Mouse (Mus musculus): Measurements from ENCODE around the gene Arl14. TPM values are rescaled to one million over a fixed set of nuclear protein-coding genes. Genes with fewer than 3 reads are reported as not detected.

Arl14 gene
- polyA plus RNA-seq, 1 experiment from 2014 or later = not detected

DNA sequence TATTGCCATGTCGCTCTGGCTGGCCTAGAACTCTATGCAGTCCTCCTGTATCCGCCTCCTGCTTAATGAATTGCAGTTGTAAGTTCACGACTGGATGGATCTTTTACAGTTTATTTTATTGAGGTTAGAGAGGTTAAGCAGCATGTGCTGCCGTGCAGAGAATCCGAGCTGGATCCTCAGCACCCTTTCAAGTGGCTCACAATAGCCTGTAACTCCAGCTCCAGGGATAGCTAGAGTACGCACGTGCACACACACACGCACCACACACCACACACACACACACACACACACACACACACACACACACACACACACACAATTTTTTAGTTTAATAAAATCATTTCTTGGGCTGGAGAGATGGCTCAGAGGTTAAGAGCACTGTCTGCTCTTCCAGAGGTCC lies 27.0 kb upstream of the Arl14 start:
- 60% methylated on average over 7 of the region's 8 CpGs for WGBS
- H3K4me1 ChIP-seq = no peaks in the 10 kb centered on the region
- H3K27ac ChIP-seq (replicated peaks) = no peak overlapping the region
- H3K4me3 ChIP-seq = no peak overlapping the region
- H3K27me3 ChIP-seq = no peaks in the 10 kb centered on the region
- no peak overlapping the region for H3K4me2 ChIP-seq (replicated peaks)
- H3K36me3 ChIP-seq = no peaks in the 10 kb centered on the region
- H3K9ac ChIP-seq (replicated peaks) = no peak overlapping the region
- no peaks in the 10 kb centered on the region for H3K9me3 ChIP-seq
- ATAC-seq (ENCODE audit: low FRiP score, low read depth) = no peak

DNA sequence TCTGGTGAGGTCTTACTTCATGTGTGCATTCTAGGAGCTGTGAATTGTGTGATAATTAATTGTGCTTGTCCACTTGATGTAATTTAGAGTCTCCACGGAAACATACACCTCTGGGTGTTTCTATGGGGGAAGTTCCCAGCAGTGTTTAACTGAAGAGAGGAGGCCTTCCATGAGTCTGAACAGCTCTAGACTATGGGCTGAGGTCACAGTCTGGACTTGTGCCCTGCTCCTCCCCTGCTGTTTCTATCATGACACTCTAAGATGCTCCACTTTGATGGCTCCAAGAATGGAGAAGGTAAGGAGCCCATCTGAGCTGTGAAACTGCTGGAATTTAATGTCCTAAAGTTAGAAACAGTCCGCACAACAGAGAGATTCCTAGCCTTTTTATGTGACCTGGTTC lies 24.1 kb upstream of the Arl14 start:
- H3K9ac ChIP-seq (replicated peaks) = no peak overlapping the region
- no peaks in the 10 kb centered on the region for H3K4me1 ChIP-seq
- no peak overlapping the region for H3K4me3 ChIP-seq
- H3K9me3 ChIP-seq = no peaks in the 10 kb centered on the region
- no peak for ATAC-seq (ENCODE audit: low FRiP score, low read depth)
- H3K4me2 ChIP-seq (replicated peaks) = no peak overlapping the region
- H3K36me3 ChIP-seq = no peaks in the 10 kb centered on the region
- H3K27me3 ChIP-seq = no peaks in the 10 kb centered on the region
- WGBS = 54% methylated on average over 2 of the region's 2 CpGs
- no peak overlapping the region for H3K27ac ChIP-seq (replicated peaks)

DNA sequence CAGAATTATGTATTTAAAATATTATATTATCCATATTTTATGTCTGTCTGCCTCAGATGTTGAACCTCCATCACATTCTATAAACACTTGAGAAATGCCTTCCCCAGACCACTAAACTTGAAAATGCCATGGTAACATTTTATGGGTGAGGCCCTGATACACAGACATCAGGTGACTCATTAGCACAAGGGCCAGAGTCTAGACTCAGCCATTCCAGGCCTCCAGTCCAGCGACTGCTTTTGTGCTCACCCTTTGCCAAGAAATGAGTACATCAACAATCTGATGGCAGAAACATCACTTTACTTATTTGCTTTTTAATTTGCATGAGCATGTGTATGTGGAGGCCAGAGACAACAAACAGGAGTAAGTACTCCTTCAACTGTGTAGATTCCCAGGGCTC lies 22.0 kb upstream of the Arl14 start:
- no peaks in the 10 kb centered on the region for H3K36me3 ChIP-seq
- no peaks in the 10 kb centered on the region for H3K4me1 ChIP-seq
- ATAC-seq (ENCODE audit: low FRiP score, low read depth) = no peak
- no peak overlapping the region for H3K4me3 ChIP-seq
- H3K27me3 ChIP-seq = no peaks in the 10 kb centered on the region
- no peaks in the 10 kb centered on the region for H3K9me3 ChIP-seq
- 97% methylated on average over 1 of the region's 1 CpGs for WGBS
- H3K27ac ChIP-seq (replicated peaks) = no peak overlapping the region
- H3K4me2 ChIP-seq (replicated peaks) = no peak overlapping the region
- no peak overlapping the region for H3K9ac ChIP-seq (replicated peaks)

DNA sequence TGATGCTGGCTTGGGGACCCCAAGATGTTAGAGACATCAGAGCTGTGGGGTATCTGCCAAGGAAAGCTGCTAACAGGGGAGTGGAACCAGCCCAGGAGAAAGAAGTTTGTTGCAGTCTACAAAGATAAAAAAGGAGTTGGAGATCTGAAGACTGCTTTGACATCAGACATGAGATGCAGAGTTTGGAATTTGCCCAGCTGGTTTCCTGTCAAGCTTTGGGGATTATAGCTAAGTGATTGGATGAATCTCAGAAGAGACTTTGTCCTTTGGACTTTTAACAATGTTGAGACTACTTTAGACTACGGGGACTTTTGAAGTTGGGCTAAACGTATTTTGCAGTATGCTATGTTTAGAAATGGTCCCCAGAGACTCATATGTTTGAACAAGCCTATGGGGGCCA lies 21.0 kb upstream of the Arl14 start:
- no peak for ATAC-seq (ENCODE audit: low FRiP score, low read depth)
- Histone ChIP-seq H3K36me3 (no peaks in the 10 kb centered on the region), H3K9me3 (no peaks in the 10 kb centered on the region), H3K27me3 (no peaks in the 10 kb centered on the region), H3K27ac (replicated peaks) (no peak overlapping the region), H3K4me3 (no peak overlapping the region), H3K9ac (replicated peaks) (no peak overlapping the region), H3K4me2 (replicated peaks) (no peak overlapping the region), H3K4me1 (no peaks in the 10 kb centered on the region)
- WGBS = 73% methylated on average over 2 of the region's 2 CpGs

DNA sequence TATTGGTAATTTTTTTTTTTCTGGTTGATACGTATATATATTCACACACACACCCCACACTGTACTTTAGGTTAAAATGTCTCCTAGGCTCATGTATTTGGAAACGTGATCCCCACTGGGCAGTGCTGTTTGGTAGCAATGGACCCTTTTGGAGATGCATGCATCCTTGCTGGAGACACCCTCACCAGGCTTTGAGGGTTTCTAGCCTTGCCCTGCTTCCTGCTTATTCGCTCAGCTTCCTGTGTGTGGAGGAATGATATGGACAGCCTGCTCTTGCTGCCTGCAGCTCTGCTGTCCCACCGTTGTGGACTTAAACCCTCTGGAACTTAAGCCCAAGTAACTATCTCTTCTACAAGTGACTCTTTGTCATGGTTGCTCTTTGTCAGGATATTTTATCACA lies 19.3 kb upstream of the Arl14 start:
- H3K9ac ChIP-seq (replicated peaks) = no peak overlapping the region
- H3K4me2 ChIP-seq (replicated peaks) = no peak overlapping the region
- H3K4me1 ChIP-seq = no peaks in the 10 kb centered on the region
- no peaks in the 10 kb centered on the region for H3K27me3 ChIP-seq
- no peak overlapping the region for H3K27ac ChIP-seq (replicated peaks)
- H3K36me3 ChIP-seq = no peaks in the 10 kb centered on the region
- H3K4me3 ChIP-seq = no peak overlapping the region
- no peaks in the 10 kb centered on the region for H3K9me3 ChIP-seq
- WGBS = 83% methylated on average over 4 of the region's 4 CpGs
- ATAC-seq (ENCODE audit: low FRiP score, low read depth) = no peak

DNA sequence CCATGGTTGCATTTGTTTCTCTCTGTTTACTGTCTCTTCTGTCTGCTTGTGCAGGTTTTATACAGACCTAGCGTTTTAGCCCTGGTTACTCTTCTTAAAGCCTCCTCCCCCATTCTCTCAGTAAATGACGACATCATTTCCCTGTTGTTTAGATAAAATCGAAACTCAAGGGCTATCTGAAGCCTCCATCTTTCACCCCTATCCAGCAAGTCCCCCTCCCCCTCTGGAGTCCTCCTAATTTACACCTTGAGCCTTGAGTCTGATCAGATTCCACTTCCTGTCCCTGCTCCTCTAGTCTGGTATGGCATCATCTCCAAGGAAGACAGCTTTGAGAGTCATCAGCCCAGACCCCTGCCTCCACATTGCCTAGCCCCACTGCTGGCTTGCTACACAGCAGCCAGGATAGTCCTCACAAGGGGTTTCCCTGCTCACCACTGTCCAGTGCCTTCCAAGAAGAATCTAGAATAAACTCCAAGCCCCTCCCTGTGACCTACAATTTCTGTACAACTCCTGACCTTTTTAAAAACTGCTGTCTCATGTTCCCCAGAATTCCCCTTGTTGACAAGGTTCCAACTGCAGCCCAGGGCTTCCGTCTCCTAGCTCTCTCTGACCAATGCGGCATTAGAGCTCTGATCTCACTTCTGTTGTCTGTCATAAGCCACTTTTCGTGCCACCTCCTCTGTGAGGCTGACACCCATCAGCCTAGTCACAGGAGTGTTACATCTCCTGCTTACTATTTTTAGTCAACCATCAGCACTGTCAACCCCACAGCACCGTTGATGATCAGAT lies 16.8 kb upstream of the Arl14 start:
- no peak for ATAC-seq (ENCODE audit: low FRiP score, low read depth)
- WGBS = 78% methylated on average over 7 of the region's 7 CpGs

DNA sequence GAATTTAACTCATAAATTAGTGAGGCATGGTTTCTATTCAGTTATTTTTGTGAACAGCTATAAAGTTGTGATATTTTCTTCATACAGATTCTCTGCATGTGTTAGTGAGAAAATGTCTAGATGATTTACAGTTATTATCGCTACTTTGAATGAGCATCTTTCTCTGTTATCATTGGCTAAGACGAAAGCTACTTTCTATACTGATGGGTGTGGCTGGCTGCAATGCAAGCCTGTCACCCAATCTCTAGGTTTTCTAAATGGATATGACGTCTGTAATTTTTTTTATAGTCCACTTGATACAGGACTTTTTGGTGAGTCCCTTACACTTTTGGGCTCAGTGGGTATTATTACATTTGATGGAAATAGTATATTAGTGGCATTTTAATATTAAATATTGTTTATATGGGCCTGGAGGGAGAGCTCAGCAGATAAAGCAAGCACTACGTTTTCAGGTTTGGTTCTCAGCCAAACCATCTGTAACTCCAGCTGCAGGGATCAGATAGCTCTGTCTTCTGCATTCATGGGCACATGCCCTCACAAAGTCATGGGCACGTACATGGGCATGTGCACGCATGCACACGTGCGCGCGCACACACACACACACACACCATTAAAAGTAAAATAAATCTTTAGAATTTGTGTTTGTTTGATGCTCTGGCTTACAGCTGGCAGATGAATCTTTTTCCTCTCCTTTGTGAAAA lies 15.9 kb upstream of the Arl14 start:
- Histone ChIP-seq H3K9me3 (no peaks in the 10 kb centered on the region), H3K4me1 (no peaks in the 10 kb centered on the region), H3K4me3 (no peak overlapping the region), H3K36me3 (no peaks in the 10 kb centered on the region), H3K27me3 (no peaks in the 10 kb centered on the region), H3K9ac (replicated peaks) (no peak overlapping the region), H3K27ac (replicated peaks) (no peak overlapping the region), H3K4me2 (replicated peaks) (no peak overlapping the region)
- ATAC-seq (ENCODE audit: low FRiP score, low read depth) = no peak
- WGBS = 92% methylated on average over 10 of the region's 10 CpGs

More for the DNA sequence above, 16.8 kb upstream of the Arl14 start:
- H3K4me1 ChIP-seq = no peaks in the 10 kb centered on the region
- H3K27me3 ChIP-seq = no peaks in the 10 kb centered on the region
- no peaks in the 10 kb centered on the region for H3K36me3 ChIP-seq
- no peak overlapping the region for H3K27ac ChIP-seq (replicated peaks)
- no peaks in the 10 kb centered on the region for H3K9me3 ChIP-seq
- H3K9ac ChIP-seq (replicated peaks) = no peak overlapping the region
- H3K4me3 ChIP-seq = no peak overlapping the region
- no peak overlapping the region for H3K4me2 ChIP-seq (replicated peaks)

DNA sequence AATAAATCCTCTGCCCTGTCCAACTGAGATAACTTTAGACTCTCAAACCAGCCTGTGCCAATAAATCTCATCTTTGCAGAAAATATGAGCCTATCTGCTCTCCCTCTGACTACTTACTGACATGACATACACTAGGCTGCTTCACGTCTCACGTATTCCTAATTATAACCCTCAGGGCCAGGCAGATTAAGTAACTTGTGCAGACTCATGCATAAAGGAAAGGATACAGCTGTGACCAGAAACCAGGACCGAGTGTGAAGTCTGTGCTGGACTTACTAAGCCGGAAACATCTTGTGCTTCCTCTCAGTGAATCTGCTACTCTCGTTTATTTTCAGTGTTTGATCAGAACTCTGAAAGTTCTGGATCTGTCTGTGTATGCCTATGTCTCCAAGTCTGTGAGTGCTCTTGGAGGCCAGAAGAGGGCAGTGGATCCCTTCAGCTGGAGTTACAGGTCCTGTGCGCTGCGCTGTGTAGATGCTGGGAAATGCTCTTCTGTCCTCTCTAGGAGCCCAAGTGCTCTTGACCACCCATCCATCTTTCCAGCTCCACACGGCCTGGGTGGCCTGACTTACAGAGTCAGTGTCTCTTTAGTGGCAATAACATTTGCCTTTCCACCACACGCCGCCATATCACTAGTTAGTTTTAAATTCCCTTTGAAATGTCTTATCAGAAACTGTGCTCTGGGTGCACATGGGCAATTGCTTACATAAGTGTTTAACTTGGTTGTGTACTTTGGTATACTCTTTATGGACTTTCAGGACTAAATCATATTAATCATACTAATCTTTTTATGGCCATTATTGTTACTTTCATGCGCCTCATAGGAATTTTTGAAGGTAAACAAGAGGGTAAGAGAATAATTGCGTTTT lies 13.5 kb upstream of the Arl14 start:
- Histone ChIP-seq H3K9me3 (no peaks in the 10 kb centered on the region), H3K4me2 (replicated peaks) (no peak overlapping the region), H3K9ac (replicated peaks) (no peak overlapping the region), H3K4me1 (no peaks in the 10 kb centered on the region), H3K27me3 (no peaks in the 10 kb centered on the region), H3K27ac (replicated peaks) (no peak overlapping the region), H3K36me3 (no peaks in the 10 kb centered on the region), H3K4me3 (no peak overlapping the region)
- peak; percentile 54; the same call in 1 of the 2 replicates for ATAC-seq (ENCODE audit: low FRiP score, low read depth)
- 74% methylated on average over 12 of the region's 12 CpGs for WGBS

DNA sequence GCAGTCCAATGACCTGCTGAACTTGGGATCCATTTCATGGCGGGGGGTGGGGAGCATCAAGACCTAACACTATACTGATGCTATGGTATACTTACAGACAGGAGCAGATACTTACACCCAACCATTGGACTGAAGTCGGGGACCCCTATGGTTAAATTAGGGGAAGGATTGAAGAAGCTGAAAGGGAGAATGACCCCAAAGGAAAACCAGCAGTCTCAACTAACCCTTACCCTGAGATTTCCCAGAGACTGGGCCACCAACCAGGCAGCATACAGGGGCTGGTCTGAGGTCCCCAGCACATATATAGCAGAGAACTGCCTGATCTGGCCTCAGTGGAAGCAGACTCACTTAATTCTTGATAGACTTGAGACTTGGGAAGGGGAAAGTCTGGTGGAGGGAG lies 10.0 kb upstream of the Arl14 start:
- no peaks in the 10 kb centered on the region for H3K36me3 ChIP-seq
- H3K27ac ChIP-seq (replicated peaks) = no peak overlapping the region
- H3K4me1 ChIP-seq = no peaks in the 10 kb centered on the region
- H3K9ac ChIP-seq (replicated peaks) = no peak overlapping the region
- no peaks in the 10 kb centered on the region for H3K9me3 ChIP-seq
- no peak overlapping the region for H3K4me2 ChIP-seq (replicated peaks)
- WGBS = 85% methylated on average over 2 of the region's 2 CpGs
- no peak for ATAC-seq (ENCODE audit: low FRiP score, low read depth)
- H3K4me3 ChIP-seq = no peak overlapping the region
- no peaks in the 10 kb centered on the region for H3K27me3 ChIP-seq

DNA sequence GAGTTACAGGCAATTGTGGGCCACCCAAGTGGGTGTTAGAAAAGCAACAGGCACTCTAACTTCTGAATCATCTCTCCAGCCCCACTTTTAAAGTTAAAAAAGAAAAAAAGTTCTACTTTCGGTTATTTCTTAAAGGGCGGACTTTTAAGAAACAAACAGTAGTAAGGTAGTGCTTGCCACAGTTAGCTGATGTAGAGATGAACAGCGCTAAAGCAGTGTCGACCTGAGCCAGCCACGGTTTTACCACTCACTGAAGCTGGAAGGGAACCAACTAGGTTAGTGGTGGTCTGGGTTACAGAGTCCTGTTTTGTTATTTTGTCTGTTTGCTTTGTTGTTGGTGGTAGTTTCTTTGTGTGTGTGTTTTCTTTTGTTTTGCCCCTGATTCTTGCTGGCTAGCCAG lies 8.8 kb upstream of the Arl14 start:
- no peak for ATAC-seq (ENCODE audit: low FRiP score, low read depth)
- Histone ChIP-seq H3K4me2 (replicated peaks) (no peak overlapping the region), H3K9ac (replicated peaks) (no peak overlapping the region), H3K36me3 (no peaks in the 10 kb centered on the region), H3K4me3 (no peak overlapping the region), H3K9me3 (no peaks in the 10 kb centered on the region), H3K27ac (replicated peaks) (no peak overlapping the region), H3K4me1 (no peaks in the 10 kb centered on the region), H3K27me3 (no peaks in the 10 kb centered on the region)
- WGBS = 89% methylated on average over 5 of the region's 5 CpGs

DNA sequence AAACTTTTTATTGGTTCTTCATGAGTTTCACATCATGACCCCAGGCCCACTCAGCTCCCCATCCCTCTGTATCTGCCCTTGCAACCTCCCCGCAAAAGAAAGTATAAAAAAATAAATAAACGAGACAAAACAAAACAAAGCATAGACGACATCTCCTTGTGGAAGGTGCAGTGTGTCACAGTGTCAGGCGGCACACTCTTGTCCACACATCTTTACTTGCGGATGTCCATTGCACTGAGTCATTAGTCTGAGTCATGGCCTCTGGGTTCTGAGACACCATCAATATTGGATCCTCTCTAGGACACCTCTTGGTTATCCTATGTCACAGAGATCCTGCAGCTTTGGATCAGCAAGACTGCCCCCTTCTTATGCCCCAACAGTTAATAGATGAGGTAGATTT lies 7.7 kb upstream of the Arl14 start:
- 89% methylated on average over 5 of the region's 5 CpGs for WGBS
- no peaks in the 10 kb centered on the region for H3K27me3 ChIP-seq
- no peak overlapping the region for H3K9ac ChIP-seq (replicated peaks)
- no peaks in the 10 kb centered on the region for H3K36me3 ChIP-seq
- no peak overlapping the region for H3K4me2 ChIP-seq (replicated peaks)
- H3K27ac ChIP-seq (replicated peaks) = no peak overlapping the region
- H3K9me3 ChIP-seq = no peaks in the 10 kb centered on the region
- H3K4me3 ChIP-seq = no peak overlapping the region
- H3K4me1 ChIP-seq = no peaks in the 10 kb centered on the region
- ATAC-seq (ENCODE audit: low FRiP score, low read depth) = no peak

DNA sequence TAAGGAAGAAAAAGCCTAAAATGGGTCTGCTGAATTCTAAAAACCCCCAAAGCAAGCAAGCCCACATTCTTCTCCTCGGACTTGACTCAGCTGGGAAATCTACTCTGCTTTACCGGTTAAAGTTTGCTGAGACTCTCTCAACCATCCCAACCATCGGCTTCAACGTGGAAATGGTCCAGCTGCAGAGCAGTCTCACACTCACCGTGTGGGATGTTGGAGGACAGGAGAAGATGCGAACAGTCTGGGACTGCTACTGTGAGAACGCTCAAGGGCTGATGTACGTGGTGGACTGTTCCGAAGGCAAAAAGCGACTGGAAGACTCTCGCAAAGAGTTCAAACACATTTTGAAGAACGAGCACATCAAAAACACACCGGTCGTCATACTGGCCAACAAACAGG lies 282 bp downstream of the Arl14 start:
- 90% methylated on average over 14 of the region's 14 CpGs for WGBS
- Histone ChIP-seq H3K9ac (replicated peaks) (no peak overlapping the region), H3K9me3 (no peaks in the 10 kb centered on the region), H3K36me3 (no peaks in the 10 kb centered on the region), H3K4me1 (no peaks in the 10 kb centered on the region), H3K4me2 (replicated peaks) (no peak overlapping the region), H3K4me3 (no peak overlapping the region), H3K27me3 (no peaks in the 10 kb centered on the region), H3K27ac (replicated peaks) (no peak overlapping the region)
- ATAC-seq (ENCODE audit: low FRiP score, low read depth) = no peak
